Mouse (Mus musculus) cerebellum, adult 11 months (tissue): ENCODE results near the gene Sppl2a.
"Not testable (repeated sequence)": the region's sequence is repeated elsewhere in the genome, so short reads cannot be mapped to it uniquely, and the experiment has no call there.

Source experiments
- DNase-seq: peaks from one replicate; pipeline ENCODE4 v3.0.0; 2022

Gene Sppl2a

GRCm38 (mm10) chr2:126892316-126892715 is 40.7 kb downstream of the Sppl2a start:
- no peak for DNase-seq

DNA sequence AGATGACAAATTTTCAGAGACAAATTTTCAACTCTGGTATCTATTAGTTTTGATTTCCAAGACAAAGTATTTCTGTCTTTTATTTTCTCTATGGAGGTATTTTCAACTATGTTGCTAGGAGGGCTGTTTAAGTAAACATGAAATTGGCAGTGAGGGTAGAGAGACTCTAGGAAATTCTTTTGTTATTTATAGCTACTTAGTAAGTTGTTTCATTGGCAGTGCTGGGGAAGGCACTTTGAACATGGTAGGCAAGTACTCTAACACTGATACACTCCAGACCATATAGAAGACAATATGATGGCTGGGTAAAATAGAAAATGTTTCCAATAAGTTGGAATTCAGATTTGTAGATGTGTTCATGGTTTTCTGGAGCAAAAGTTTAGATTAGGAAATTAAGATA is 41.3 kb downstream of the Sppl2a start:
- no peak for DNase-seq

GRCm38 (mm10) chr2:126887141-126887540 is 45.9 kb downstream of the Sppl2a start:
- DNase-seq, result no peak

DNA sequence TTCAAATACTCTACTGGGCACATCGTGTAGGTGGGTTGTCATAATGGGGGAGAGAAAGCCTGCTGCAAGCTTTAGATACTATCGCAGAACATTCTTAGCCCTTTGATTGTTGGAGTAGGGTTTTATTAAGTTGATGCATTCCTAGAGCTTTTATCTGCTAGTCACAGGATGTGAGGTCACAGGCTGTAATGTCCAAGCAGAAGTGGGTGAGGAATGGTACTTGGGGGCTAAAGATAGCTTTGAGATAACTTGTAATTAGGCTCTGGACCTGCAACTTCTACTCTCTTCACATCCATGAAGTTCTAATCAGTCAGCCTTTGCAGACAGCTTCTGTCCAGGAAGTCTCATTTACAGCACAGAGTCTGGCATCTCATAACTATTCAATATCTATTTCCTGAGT is 47.2 kb downstream of the Sppl2a start:
- no peak for DNase-seq

- DNase-seq, result not testable (repeated sequence)
Measured at GRCm38 (mm10) chr2:126882711-126883110, 50.3 kb downstream of the Sppl2a start.

DNA sequence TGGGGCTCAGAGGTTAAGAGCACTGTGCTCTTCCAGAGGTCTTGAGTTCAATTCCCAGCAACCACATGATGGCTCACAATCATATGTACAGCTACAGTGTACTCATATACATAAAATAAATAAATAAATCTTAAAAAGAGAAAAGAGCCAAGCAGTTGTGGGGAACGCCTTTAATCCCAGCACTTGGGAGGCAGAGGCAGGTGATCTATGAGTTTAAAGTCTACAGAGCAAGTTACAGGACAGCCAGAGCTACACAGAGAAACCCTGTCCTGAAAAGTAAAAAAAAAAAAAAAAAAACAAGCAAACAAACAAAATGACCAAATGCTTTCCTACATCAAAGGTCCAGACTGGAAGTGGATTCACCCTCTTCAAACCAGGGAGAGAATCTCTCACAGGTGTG is 55.0 kb downstream of the Sppl2a start:
- no peak for DNase-seq

DNA sequence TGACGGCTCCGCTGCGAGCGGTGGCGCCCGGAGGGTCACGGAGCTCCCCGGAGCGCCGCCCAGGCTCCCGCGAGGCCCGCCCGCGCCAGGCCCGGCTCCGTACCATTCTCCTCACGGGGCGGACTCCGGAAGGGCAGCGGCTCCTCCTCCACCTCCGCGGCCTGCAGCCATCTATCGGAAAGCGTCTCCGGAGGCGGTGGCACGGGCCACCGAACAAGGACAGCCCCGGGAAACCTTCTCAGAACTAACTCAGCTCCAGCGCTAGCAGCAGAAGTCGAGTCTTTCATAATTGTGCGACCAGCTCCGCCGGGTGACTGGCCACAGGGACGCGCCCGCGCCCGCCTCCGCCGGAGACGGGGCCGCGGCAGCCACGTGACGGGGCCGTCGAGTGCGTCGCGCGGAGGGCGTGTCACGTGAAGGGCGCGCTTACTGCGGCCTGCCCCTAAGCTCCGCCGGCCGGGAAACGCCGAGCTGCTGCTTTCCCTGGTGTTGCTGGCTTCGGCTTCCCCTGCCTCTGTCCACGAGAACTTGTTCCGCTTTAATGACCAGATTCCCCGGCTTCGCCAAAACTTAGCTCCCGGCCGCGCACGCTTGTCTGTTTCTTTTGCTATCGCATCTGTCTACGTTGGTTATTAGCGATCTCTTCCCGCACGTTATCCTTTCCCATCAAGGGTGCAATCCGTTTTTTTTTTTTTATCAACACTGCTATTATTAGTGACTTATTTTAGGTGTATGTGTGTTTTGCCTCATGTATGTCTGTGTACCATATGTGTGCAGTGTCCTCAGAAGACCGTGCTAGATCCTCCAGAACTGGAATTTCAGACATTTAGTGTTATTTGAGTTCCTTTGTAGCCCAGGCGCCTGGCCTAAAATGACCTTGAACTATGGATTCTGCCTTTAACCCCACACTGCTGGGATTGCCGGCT is 56.9 kb downstream of the Sppl2a start, which contains the start of gene Trpm7:
Gene Trpm7, minus strand, starts transcription at position 360 of the 926 bp plus-strand sequence.
- peak; percentile 90 for DNase-seq

DNA sequence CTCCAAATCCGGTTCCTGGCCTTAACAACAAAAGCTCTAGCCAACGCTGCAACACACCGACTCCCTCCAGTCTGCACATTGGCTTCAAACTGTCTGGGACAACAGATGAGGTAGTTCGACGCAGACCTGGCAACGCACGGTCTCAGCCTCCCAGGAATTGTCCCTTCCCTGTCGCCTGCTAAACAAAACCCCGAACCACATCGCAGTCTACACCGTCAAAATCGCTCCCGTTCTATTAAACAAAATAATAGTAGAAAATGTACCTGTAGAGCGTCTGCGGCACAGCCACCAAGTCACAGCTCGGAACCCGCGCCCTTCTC is 57.6 kb downstream of the Sppl2a start:
- peak; percentile 27 for DNase-seq

DNA sequence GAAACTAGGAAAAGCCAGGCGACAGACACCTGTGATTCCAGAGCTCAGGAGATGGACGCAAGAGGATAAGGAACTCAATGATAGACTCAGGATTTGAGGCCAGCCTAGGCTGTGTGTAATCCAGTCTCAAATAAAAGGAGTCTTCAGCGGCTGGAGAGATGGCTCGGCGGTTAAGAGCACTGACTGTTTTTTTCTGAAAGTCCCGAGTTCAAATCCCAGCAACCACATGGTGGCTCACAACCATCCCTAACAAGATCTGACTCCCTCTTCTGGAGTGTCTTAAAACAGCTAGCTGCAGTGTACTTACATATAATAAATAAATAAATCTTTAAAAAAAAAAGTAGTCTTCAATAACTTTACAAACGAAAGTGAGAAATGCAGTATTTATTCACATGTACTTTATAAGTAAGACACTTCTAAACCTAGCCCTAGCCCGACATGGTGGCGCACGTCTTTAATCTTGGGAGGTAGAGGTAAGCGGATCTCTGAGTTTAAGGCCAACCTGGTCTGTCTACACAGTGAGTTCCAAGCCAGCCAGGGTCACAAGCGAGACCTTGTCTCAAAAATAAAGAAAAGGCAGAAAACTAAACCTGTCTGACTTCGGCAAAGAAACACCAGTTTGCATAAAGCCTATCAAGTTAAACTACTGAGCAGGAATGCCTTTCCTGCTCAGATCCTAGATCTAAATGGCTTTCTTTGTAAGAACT is 58.1 kb downstream of the Sppl2a start:
- peak; percentile 10 for DNase-seq

GRCm38 (mm10) chr2:126866301-126866700 is 66.7 kb downstream of the Sppl2a start:
- no peak for DNase-seq

DNA sequence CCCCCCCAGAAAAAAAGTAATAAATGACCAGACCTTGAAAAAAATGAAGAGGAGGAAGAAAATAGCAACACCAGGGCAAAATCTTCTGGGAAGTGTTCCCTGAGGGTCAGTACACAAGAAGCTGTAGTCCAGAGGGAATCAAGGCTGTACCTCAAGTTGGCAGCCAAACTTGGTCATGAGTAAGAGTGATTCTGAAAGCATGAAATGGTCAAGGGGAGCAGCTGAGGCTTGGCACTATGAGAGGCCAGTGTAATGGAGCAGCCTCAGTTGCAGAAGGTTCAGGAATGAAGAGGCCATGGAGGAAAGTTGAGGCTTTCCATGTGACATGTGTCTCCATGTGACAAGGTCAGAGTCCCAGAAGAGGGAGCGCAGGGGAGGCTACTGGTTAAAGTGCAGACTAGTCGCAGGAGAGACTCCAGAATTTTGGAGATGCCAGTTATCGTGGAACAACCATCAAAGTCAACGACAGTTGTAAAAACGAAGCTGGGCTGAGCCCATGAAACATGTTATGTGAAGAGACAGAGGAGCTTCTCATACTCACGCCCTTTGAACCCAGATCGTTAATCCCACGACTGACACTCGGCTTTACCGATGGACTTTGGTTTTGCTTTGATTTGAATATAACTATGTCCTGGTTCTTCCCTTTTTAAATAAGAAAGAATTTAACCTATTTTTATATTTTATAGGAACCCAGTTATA is 67.4 kb downstream of the Sppl2a start:
- no peak for DNase-seq

DNA sequence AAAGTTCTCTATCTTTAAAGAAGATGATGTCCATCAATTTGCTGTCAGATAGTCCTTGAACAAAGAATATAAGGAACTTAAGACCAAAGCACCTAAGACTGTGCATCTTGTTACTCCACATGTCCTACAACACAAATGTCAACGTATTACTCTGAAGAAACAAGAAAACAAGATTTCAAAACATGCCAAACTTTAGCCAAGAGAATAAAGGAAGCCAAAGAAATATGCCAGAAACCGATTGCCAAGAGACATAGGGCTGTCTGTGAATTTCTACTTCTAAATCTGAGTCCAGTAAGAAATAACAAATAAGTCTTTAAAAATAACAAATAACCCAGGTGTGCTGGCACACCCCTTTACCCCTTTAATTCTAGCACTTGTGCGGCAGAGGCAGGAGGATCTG is 68.0 kb downstream of the Sppl2a start:
- DNase-seq, result no peak

GRCm38 (mm10) chr2:126844751-126845150 is 88.3 kb downstream of the Sppl2a start:
- no peak for DNase-seq
